Mouse (Mus musculus): ENCODE data around the gene Tfe3.

Tfe3 gene

GRCm38 (mm10) chrX:7821865-7822779 lies 59.8 kb downstream of the Tfe3 start, which contains the start of gene Kcnd1:
Gene Kcnd1, plus strand, starts transcription at chrX:7822289.
- no peak for DNase-seq

All from kidney, adult 9 months (tissue).